Mouse (Mus musculus) erythroblast, embryonic 14.5 days (primary cell): ENCODE measurements around the gene Pax5. TPM values are rescaled to one million over a fixed set of nuclear protein-coding genes. Genes with fewer than 3 reads are reported as not detected.
A peak's percentile ranks its signal among the peaks of the same experiment; 100 is the strongest.
"Not testable (repeated sequence)": the region's sequence is repeated elsewhere in the genome, so short reads cannot be mapped to it uniquely, and the experiment has no call there.

Experiments used
- H3K27me3 ChIP-seq: 2 replicates; pipeline ENCODE4 v1.6.1; 2012; ENCODE audit warnings: inconsistent platforms; ENCODE audit not compliant: control insufficient read depth
- H3K36me3 ChIP-seq: 2 replicates; pipeline ENCODE4 v1.6.1; 2012; ENCODE audit warnings: mild to moderate bottlenecking, inconsistent platforms; ENCODE audit not compliant: control insufficient read depth
- H3K4me1 ChIP-seq: 2 replicates; pipeline ENCODE4 v1.6.1; 2012; ENCODE audit warnings: inconsistent platforms; ENCODE audit not compliant: control insufficient read depth
- H3K4me3 ChIP-seq: replicated peaks from 2 replicates; pipeline ENCODE3; 2012; ENCODE audit warnings: moderate library complexity, mild to moderate bottlenecking, inconsistent platforms
- H3K9me3 ChIP-seq: 2 replicates; pipeline ENCODE4 v1.6.1; 2012; ENCODE audit warnings: low read length, inconsistent platforms, mixed read lengths; ENCODE audit not compliant: control insufficient read depth
- GATA1 ChIP-seq: IDR thresholded peaks from 2 replicates; pipeline ENCODE4 v1.6.1; 2012; ENCODE audit warnings: low read length, inconsistent platforms, mixed read lengths
- TAL1 ChIP-seq: IDR thresholded peaks from 3 replicates; pipeline ENCODE4 v1.6.1; 2012; ENCODE audit warnings: low read length, inconsistent platforms, mixed read lengths
- polyA plus RNA-seq: library from polyadenylated mRNA; stranded (reverse); fragments of >175 nt; gene quantifications from 2 replicates; pipeline ENCODE4 v1.2.3, GENCODE M21; 2012

The Pax5 gene
- polyA plus RNA-seq = 0.06 and 0.12 TPM in 2 replicates

DNA sequence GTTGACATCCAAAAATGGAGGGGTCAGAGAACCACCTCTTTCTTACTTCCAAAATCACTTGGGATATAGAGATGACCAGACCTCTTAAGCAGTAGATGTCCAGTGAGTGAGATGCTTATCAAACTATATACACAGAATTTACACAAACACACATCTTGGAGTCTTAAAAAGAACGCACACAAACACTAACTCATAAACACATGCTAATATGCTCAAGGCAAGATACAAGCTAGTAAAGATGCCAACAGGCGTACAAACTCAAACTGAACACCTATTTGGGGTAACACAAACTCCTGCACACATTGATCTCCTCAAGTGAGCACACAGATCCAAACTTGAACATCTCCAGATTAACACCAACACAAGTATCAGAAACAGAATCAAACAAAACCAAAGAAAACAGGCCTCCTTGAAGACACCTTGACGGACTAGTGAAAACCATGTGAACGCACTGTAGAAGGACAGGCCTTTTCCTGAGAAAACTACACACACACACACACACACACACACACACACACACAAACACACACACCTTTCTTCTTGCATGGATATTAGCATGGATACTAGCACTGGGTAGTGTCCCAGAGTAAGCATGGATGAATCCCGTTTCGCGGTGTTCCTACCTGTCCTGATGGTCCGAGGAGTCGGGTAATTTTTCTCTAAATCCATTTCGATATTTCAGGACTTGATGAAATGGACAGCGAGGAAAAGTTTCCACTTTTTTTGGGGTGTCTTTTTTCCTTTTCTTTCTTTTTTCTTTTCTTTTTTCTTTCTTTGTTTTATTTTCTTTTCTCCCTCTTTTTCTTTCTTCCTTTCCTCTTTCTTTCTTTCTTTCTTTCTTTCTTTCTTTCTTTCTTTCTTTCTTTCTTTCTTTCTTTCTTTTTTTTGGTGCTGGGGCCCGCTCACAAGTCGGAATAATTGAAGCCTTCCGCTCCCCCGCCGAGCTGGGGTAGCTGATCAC is at the start of gene Pax5:
Gene Pax5, minus strand, starts transcription at position 748 of the 961 bp plus-strand sequence.
- no peaks in the 10 kb centered on the region for H3K4me1 ChIP-seq
- no peaks in the 10 kb centered on the region for H3K36me3 ChIP-seq
- H3K9me3 ChIP-seq = no peaks in the 10 kb centered on the region; the same call in 1 of the 2 replicates
- H3K27me3 ChIP-seq = peaks cover 100% of the 10 kb centered on the region
- no peak within 1 kb of the TSS for H3K4me3 ChIP-seq
- TF ChIP-seq GATA1 (no peak), TAL1 (no peak)

DNA sequence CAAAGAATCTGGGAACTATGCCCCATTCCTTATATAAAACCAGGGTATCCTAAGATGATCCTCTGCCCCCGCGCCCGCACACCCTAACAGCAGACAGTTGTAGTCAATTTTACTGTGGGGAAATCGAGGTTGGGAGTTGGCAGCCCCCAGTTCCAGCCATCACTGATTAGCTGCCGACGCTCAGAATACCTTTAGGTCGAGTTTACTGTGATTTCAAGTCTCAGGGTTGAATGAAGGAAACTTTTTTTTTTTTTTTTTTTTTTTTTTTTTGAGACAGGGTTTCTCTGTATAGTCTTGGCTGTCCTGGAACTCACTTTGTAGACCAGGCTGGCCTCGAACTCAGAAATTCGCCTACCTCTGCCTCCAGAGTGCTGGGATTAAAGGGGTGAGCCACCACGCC is 46.8 kb upstream of the Pax5 start:
- Histone ChIP-seq H3K4me1 (peaks cover 23% of the 10 kb centered on the region), H3K4me3 (peak overlapping the region; percentile 85)
- not testable (repeated sequence) for H3K27me3 ChIP-seq, H3K36me3 ChIP-seq, H3K9me3 ChIP-seq

DNA sequence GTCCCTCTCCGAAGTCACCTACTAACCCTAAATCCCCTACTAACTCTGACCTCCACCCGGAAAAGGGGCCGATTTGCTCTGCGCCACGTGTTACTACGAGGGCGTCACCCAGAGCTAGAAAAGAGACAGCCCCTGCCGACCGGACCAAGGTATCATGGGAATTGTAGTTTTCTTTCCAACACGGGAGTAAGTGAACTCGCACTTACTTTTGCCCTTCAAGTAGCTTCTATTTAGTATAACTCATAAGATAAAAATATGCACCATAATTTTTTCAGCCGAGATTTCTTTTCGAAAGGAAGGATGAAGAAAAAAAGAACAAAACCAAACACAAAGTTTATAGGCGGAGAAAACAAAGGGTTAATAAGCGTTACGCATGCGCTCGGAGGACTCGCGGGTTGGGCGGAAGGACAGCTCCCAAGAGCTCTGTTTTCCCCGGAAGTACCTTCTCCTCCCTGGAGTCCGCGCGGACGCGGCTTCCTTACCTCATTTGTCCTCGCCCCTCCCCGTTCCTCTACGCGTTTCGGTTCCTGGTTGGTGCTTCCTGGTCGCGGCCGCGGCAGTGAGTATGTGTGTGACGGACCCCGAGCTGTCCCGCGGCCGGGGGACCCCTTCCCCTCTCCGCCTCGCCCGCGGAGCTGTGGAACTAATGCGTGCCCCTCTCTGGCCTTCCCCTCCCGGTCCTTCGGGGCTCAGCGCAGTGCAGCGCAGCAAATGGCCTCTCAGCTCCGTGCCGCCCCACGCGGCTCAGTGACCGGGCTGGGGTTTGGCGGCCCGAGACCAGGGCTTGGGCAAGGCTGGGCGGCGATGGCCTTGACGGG is 46.1 kb upstream of the Pax5 start:
- H3K36me3 ChIP-seq = peaks cover 2% of the 10 kb centered on the region
- H3K9me3 ChIP-seq = no peaks in the 10 kb centered on the region
- no peaks in the 10 kb centered on the region; the same call in 1 of the 2 replicates for H3K27me3 ChIP-seq
- H3K4me3 ChIP-seq = peak overlapping the region; percentile 85
- no peak for TF ChIP-seq TAL1
- no peak for TF ChIP-seq GATA1
- H3K4me1 ChIP-seq = peaks cover 23% of the 10 kb centered on the region

DNA sequence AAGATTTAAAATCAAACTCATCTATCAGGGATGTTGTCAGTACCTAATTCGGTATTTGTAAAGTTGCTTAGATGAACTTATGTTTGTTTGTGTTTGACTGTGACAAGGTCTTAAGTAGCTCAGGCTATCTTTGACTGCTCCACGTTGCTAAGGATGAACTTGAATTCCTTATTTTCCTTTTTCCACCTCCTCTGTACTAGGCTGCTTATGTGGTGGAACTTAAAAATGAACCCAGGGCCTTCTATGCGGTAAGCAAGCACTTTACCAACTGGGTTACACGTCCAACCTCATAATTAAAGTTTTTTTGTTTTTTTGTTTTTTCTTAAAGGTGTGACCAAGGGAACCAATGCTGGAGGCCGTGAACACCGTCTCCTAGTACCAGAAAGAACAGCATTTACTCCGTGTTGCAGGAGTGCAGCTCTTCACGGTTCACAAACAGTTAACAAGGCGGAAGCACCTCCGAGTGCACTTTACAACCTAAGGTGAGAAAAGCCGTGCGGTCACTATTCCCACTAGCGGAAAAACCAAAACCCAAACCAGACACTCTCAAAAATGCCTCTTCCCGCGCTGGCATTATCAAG is 45.4 kb upstream of the Pax5 start, which contains the start of gene Zcchc7:
Gene Zcchc7, plus strand, starts transcription at position 325 of the 581 bp plus-strand sequence.
- H3K36me3 ChIP-seq = no peaks in the 10 kb centered on the region
- H3K4me1 ChIP-seq = peaks cover 23% of the 10 kb centered on the region
- peak within 1 kb of the TSS; percentile 85 for H3K4me3 ChIP-seq
- no peaks in the 10 kb centered on the region for H3K9me3 ChIP-seq
- TF ChIP-seq TAL1 (no peak), GATA1 (no peak)
- H3K27me3 ChIP-seq = no peaks in the 10 kb centered on the region; the same call in 1 of the 2 replicates

DNA sequence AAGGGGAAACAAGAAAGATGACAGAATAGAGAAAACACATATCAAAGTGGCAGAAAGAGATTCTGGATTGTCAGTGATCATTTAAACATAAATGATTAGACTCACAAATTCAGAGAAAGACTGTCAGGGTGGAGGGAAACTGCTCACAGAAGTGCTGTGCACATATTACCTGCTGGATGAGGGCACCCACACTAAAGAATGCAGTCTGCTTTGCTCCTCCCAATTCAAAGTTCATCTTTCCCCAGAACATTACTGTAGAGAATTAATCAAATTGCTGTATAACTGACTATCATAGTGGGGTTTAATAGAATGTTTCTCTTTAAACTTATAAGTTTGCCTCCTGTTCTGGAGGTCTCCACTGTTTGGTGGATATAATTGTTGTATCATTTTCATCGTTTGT is 30.2 kb upstream of the Pax5 start:
- TF ChIP-seq GATA1 (no peak), TAL1 (no peak)
- no peaks in the 10 kb centered on the region for H3K4me1 ChIP-seq

DNA sequence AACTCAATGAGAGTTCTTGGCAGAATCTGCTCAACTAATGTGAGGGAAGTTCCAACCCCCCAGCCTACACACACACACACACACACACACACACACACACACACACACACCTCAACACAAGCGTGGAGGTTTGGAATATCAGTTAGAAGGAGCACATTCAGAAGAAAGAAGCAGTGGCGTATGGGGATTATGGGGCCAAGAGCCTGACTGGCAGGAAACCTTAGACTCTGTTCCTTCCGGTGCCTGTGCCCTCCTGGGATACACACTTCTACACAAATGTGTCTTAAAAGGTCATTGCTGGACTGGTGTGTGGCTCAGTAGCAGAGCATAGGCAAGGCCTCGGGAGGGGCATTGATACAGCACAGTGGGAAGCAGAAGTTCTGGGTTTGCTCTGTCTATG is 10.9 kb upstream of the Pax5 start:
- TF ChIP-seq TAL1 (no peak), GATA1 (no peak)
- H3K36me3 ChIP-seq = no peaks in the 10 kb centered on the region
- no peaks in the 10 kb centered on the region for H3K9me3 ChIP-seq
- no peak overlapping the region for H3K4me3 ChIP-seq
- peaks cover 32% of the 10 kb centered on the region for H3K27me3 ChIP-seq
- no peaks in the 10 kb centered on the region for H3K4me1 ChIP-seq

More for the DNA sequence above, 30.2 kb upstream of the Pax5 start:
- Histone ChIP-seq H3K27me3 (peaks cover 5% of the 10 kb centered on the region), H3K9me3 (no peaks in the 10 kb centered on the region), H3K4me3 (no peak overlapping the region), H3K36me3 (no peaks in the 10 kb centered on the region)

DNA sequence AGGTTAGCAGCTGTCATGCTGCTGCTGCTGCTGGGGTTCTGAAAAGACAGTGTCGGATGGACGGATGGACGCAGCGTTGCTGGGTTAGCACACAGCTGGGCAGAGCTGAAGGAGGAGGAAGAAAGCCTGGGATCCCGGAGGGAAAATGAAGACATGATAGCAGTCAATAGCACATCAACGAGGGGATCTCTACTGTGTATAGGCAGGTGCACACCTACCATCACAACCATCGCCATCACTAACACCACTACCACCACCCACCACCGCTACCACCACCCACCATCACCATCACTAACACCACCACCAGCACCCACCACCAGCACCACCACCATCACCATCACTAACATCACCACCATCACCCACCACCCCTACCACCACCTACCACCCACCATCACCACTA is 9.8 kb upstream of the Pax5 start:
- Histone ChIP-seq H3K4me1 (no peaks in the 10 kb centered on the region), H3K27me3 (peaks cover 42% of the 10 kb centered on the region), H3K4me3 (no peak overlapping the region), H3K36me3 (no peaks in the 10 kb centered on the region), H3K9me3 (no peaks in the 10 kb centered on the region)
- TF ChIP-seq TAL1 (no peak), GATA1 (no peak)

DNA sequence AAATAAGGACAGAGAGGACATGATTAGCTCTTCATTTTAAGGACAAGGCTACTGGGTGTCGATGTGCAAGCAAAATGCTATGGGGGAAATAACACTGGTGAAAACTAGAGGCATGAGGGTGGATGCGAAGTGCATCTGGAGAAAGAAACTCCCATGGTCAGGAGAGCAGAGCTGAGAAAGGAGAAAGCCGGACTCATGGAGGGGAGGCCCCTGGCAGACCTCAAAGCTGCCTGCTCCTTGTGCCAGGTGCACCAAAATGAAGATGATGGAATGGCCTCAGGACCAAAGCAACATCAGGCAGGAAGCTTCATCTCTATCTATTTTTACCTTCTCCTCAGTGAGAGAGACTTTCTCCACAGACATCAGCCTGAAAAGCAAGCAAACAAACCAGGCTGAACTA is 7.4 kb upstream of the Pax5 start:
- Histone ChIP-seq H3K4me1 (no peaks in the 10 kb centered on the region), H3K4me3 (no peak overlapping the region), H3K9me3 (no peaks in the 10 kb centered on the region), H3K27me3 (peaks cover 66% of the 10 kb centered on the region), H3K36me3 (no peaks in the 10 kb centered on the region)
- TF ChIP-seq GATA1 (no peak), TAL1 (no peak)

DNA sequence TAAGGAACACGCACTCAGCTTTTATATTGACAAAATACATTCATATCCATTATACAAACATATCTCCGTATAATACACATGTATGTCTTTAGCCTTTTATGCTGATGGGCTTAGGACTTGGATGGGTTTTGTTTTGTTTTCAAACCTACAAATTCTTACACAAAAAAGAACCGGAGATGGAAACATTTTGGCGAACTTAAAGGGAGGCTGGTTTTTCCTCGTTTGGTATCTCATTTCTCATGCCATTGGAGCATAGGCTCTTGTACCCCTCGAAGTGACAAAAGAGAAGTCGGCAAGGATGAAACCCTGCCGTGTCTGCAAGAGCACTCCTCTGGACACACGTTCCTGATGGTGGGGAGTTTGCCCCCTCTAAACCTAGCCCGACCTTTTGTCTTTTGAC is 6.1 kb upstream of the Pax5 start:
- H3K27me3 ChIP-seq = peaks cover 79% of the 10 kb centered on the region
- no peak overlapping the region for H3K4me3 ChIP-seq
- H3K4me1 ChIP-seq = no peaks in the 10 kb centered on the region
- TF ChIP-seq TAL1 (no peak), GATA1 (no peak)
- no peaks in the 10 kb centered on the region for H3K9me3 ChIP-seq
- no peaks in the 10 kb centered on the region for H3K36me3 ChIP-seq
